Mouse (Mus musculus) lung, postnatal 0 days (tissue): Measurements from ENCODE around the gene Pex26.

Experiments
- CTCF ChIP-seq: IDR thresholded peaks from 2 replicates; pipeline ENCODE4 v1.5.1; 2016; ENCODE audit warnings: antibody characterized with exemption, mild to moderate bottlenecking
- EP300 ChIP-seq: IDR thresholded peaks from 2 replicates; pipeline ENCODE4 v1.6.1; 2016; ENCODE audit warnings: antibody characterized with exemption, mild to moderate bottlenecking, control low read depth

GRCm38 (mm10) chr6:121238209-121238608, 54.7 kb downstream of the Pex26 start:
- no peak for TF ChIP-seq CTCF
- no peak for TF ChIP-seq EP300
